Mouse (Mus musculus) lung, adult 2 months (tissue): ENCODE data around the gene Slc26a10.

Experiments used
- CTCF ChIP-seq: fragments of 200-500 bp; IDR thresholded peaks from 2 replicates; pipeline ENCODE4 v1.5.1; 2011; ENCODE audit warnings: mild to moderate bottlenecking, low read length, control low read depth; ENCODE audit not compliant: insufficient read depth
- POLR2A ChIP-seq: fragments of 200-500 bp; IDR thresholded peaks from 2 replicates; pipeline ENCODE4 v1.6.1; 2011; ENCODE audit warnings: low read depth, mild to moderate bottlenecking, control low read depth, low read length, borderline replicate concordance; ENCODE audit errors: extremely low read depth

DNA sequence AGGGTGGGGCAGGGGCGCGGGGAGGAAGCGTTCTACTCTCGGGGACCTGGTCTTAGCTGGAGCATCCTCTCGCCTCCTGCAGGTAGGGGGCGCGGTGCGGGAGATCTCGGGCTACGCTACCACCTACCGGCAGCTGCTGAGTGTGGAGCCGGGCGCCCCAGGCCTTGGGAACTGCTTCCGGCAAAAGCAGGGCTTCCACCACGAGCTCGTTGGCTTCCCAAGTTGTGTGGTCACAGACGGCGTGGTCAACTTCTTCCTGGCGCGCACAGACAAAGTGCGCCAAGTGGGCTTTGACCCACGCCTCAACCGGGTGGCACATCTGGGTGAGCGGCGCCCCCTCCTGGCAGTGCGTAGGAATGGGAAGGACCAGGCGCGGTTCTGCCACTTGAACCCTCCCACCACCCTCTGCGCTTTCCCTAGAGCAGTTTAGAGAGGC lies 9.6 kb downstream of the Slc26a10 start:
- no peak for TF ChIP-seq POLR2A
- TF ChIP-seq CTCF: peak; percentile 64
